Mouse (Mus musculus) bone marrow macrophage, adult 2 months (primary cell): ENCODE measurements around the gene C77080.

Experiments
- CTCF ChIP-seq: IDR thresholded peaks from 2 replicates; pipeline ENCODE4 v1.5.1; 2012; ENCODE audit warnings: low read depth, mild to moderate bottlenecking, low read length, moderate library complexity
- POLR2A ChIP-seq: IDR thresholded peaks from 2 replicates; pipeline ENCODE4 v1.6.1; 2012; ENCODE audit warnings: mild to moderate bottlenecking, low read depth, low read length, borderline replicate concordance

- TF ChIP-seq POLR2A (no peak), CTCF (no peak)
Measured at GRCm38 (mm10) chr4:129219198-129219597, 42.0 kb downstream of the C77080 start.
